Mouse (Mus musculus) cerebellum, adult 2 months (tissue): ENCODE results near the gene Zfp710.

Source experiments
- CTCF ChIP-seq: fragments of 200-500 bp; IDR thresholded peaks from 2 replicates; pipeline ENCODE4 v1.5.1; 2011; ENCODE audit warnings: low read depth, mild to moderate bottlenecking, control low read depth, low read length, moderate library complexity, borderline replicate concordance; ENCODE audit not compliant: insufficient read depth
- POLR2A ChIP-seq: fragments of 200-500 bp; IDR thresholded peaks from 2 replicates; pipeline ENCODE4 v1.6.1; 2011; ENCODE audit warnings: low read length, control low read depth, borderline replicate concordance; ENCODE audit not compliant: insufficient read depth

- TF ChIP-seq POLR2A (no peak), CTCF (no peak)
Observed at GRCm38 (mm10) chr7:80060012-80060778, 35.6 kb downstream of the Zfp710 start.
